Mouse (Mus musculus): ENCODE measurements around the gene Hist1h2ap. TPM values are rescaled to one million over a fixed set of nuclear protein-coding genes. Genes with fewer than 3 reads are reported as not detected.
"Not testable (repeated sequence)": the region's sequence is repeated elsewhere in the genome, so short reads cannot be mapped to it uniquely, and the experiment has no call there.

Hist1h2ap gene
- polyA plus RNA-seq, 1 experiment from 2014 or later, result 432 TPM

DNA sequence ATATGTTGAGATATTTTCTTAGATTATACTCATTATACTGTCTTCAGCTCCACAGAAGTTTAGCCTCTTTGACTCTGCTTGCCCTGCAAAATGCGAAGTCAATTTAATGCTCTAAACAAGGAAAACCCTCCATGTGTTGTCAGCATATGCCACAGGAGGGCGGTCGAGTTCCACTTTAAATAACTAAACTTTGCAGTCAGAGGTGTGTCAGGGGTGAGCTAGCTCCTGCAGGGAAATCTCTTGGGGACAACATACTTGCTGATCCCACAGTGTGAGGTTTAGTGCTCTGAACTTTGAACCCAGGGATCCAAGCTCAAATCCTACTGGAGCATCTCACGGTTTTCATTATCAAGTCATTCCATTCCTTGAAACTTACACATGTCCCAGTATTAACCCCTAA is 7.2 kb upstream of the Hist1h2ap start:
- not testable (repeated sequence) for H3K4me1 ChIP-seq; H3K27ac ChIP-seq; H3K4me3 ChIP-seq; H3K9me3 ChIP-seq; H3K36me3 ChIP-seq (replicated peaks); H3K9ac ChIP-seq; H3K4me2 ChIP-seq; H3K27me3 ChIP-seq (replicated peaks)
- peak; percentile 73 for ATAC-seq (replicated peaks)
- WGBS, result no CpG with 5 or more reads among the region's 4 CpGs

- H3K9ac ChIP-seq; H3K27me3 ChIP-seq (replicated peaks); H3K36me3 ChIP-seq (replicated peaks); H3K9me3 ChIP-seq; H3K4me1 ChIP-seq: not testable (repeated sequence)
- ATAC-seq (replicated peaks), result peak; percentile 86
- Histone ChIP-seq H3K4me2 (peak within 1 kb of the TSS; percentile 43), H3K4me3 (peak within 1 kb of the TSS; percentile 25), H3K27ac (peak within 1 kb of the TSS; percentile 67)
- WGBS, result 0% methylated on average over 31 of the region's 58 CpGs
These were observed 1.6 kb downstream of the Hist1h2ap start, which contains the start of gene Hist1h4n for GRCm38 (mm10) chr13:21831418-21832394. TSS of gene Hist1h4n (minus strand) at chr13:21832196.

DNA sequence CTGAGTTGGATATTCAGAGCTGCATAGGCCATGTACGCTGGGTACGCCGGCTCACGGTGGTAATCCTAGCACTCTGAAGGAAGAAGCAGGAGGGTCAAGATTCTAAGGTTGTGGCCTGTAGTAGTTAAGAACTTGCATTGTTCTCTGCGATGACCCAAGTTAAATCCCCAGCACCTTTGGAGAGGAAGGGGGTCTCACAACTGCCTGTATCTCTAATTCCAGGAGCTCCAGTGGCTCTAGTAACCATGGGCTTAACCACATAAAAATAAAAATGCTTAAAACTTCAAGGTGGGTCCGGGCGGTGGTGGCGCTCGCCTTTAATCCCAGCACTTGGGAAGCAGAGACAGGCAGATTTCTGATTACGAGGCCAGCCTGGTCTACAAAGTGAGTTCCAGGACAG is 3.0 kb downstream of the Hist1h2ap start:
- Histone ChIP-seq H3K4me3 (no peak overlapping the region), H3K27me3 (replicated peaks) (no peaks in the 10 kb centered on the region), H3K4me2 (no peak overlapping the region), H3K36me3 (replicated peaks) (no peaks in the 10 kb centered on the region), H3K9ac (no peak overlapping the region), H3K4me1 (no peaks in the 10 kb centered on the region), H3K9me3 (no peaks in the 10 kb centered on the region), H3K27ac (no peak overlapping the region)
- ATAC-seq (replicated peaks), result no peak
- 83% methylated on average over 10 of the region's 10 CpGs for WGBS

DNA sequence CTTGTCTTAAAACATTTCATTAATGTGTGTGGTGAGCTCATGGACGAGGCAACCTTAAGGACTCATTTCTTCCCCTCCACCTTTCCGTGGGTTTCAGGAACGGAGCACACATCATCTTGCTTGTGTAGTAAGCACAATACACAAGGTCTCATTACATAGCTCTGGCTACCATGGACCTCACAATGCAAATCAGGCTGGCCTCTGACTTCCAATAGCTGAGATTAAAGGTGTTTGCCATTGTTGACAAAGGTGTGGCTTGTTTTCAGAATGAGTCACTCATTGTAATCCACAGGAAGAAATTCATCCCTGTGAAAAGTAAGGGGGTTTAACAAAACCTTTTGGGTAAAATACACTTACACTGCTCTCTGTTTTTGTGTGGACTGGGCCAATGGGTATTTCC is 4.8 kb downstream of the Hist1h2ap start:
- 86% methylated on average over 3 of the region's 3 CpGs for WGBS
- Histone ChIP-seq H3K4me3 (no peak overlapping the region), H3K9me3 (no peaks in the 10 kb centered on the region), H3K4me1 (no peaks in the 10 kb centered on the region), H3K36me3 (replicated peaks) (no peaks in the 10 kb centered on the region), H3K4me2 (no peak overlapping the region), H3K27ac (no peak overlapping the region), H3K27me3 (replicated peaks) (no peaks in the 10 kb centered on the region), H3K9ac (no peak overlapping the region)
- no peak for ATAC-seq (replicated peaks)

GRCm38 (mm10) chr13:21820082-21820890 is 13.0 kb downstream of the Hist1h2ap start:
- 61% methylated on average over 7 of the region's 16 CpGs for WGBS
- not testable (repeated sequence) for H3K4me1 ChIP-seq; ATAC-seq (replicated peaks); H3K27ac ChIP-seq; H3K36me3 ChIP-seq (replicated peaks); H3K4me3 ChIP-seq; H3K9me3 ChIP-seq; H3K4me2 ChIP-seq; H3K9ac ChIP-seq; H3K27me3 ChIP-seq (replicated peaks)

DNA sequence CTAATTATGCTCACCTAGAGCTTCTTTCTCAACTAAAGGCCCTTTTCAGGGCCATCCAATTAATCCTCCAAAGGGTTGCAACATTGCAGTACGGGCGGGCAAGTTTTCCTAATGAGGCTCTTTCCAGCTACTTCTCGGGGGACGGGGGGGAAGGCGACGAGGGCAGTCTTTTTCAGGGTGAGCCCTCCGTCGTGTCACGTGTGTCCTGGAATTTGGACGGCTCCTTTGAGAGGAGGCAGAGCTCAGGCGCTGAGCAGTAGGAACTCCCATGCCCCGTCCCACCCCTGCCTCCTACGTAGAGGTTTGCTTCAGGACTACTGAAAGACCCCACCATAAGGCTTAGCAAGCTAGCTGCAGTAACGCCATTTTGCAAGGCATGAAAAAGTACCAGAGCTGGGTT is 21.2 kb downstream of the Hist1h2ap start:
- not testable (repeated sequence) for H3K27me3 ChIP-seq (replicated peaks); H3K9ac ChIP-seq; H3K27ac ChIP-seq; H3K36me3 ChIP-seq (replicated peaks); H3K9me3 ChIP-seq; H3K4me1 ChIP-seq
- peak; percentile 38; the same call in 1 of the 2 replicates for ATAC-seq (replicated peaks)
- Histone ChIP-seq H3K4me3 (peak overlapping the region; percentile 15; the same call in 1 of the 2 replicates), H3K4me2 (peak overlapping the region; percentile 44)
- WGBS, result 0% methylated on average over 14 of the region's 14 CpGs

GRCm38 (mm10) chr13:21811539-21811938 is 21.8 kb downstream of the Hist1h2ap start, which contains the start of gene Hist1h4m:
TSS of gene Hist1h4m (plus strand) at chr13:21811746.
- H3K9me3 ChIP-seq; H3K27ac ChIP-seq; H3K36me3 ChIP-seq (replicated peaks); H3K27me3 ChIP-seq (replicated peaks); H3K4me1 ChIP-seq; H3K9ac ChIP-seq: not testable (repeated sequence)
- H3K4me2 ChIP-seq, result peak within 1 kb of the TSS; percentile 44
- WGBS, result no CpG with 5 or more reads among the region's 24 CpGs
- peak within 1 kb of the TSS; percentile 15; the same call in 1 of the 2 replicates for H3K4me3 ChIP-seq
- ATAC-seq (replicated peaks), result peak; percentile 65

DNA sequence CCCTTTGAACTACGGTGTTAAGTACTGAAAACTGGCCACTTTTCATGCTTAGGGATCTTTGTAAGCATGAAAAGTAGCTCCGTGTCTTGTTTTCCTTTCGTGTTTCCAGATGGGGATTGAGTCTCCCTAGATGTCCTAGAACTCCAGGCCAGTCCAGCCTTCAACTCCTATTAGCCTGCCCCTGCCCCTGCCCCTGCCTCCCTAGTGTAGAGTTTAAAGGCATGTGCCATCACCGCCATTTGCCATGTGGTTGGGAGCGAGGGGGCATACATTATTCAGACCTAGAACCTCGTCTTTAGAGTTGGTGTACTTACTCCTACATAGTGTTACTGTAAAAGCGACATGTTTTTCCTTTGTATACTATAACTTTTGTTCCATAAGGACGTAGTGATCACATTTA is 22.2 kb downstream of the Hist1h2ap start:
- H3K9ac ChIP-seq; H3K27ac ChIP-seq; H3K4me2 ChIP-seq; H3K36me3 ChIP-seq (replicated peaks); H3K4me3 ChIP-seq; H3K4me1 ChIP-seq; H3K27me3 ChIP-seq (replicated peaks); H3K9me3 ChIP-seq: not testable (repeated sequence)
- WGBS, result no CpG with 5 or more reads among the region's 8 CpGs
- peak; percentile 37 for ATAC-seq (replicated peaks)

GRCm38 (mm10) chr13:21810073-21810472 is 23.2 kb downstream of the Hist1h2ap start, which contains the start of the genes Hist1h2bq and Hist1h2ao:
TSS of gene Hist1h2bq (minus strand) at chr13:21810197.
TSS of gene Hist1h2ao (plus strand) at chr13:21810465.
- peak; percentile 98 for ATAC-seq (replicated peaks)
- not testable (repeated sequence) for H3K9ac ChIP-seq; H3K4me1 ChIP-seq; H3K36me3 ChIP-seq (replicated peaks); H3K27ac ChIP-seq; H3K4me2 ChIP-seq; H3K4me3 ChIP-seq; H3K9me3 ChIP-seq; H3K27me3 ChIP-seq (replicated peaks)
- no CpG with 5 or more reads among the region's 23 CpGs for WGBS

- not testable (repeated sequence) for H3K4me2 ChIP-seq; H3K4me1 ChIP-seq; H3K36me3 ChIP-seq (replicated peaks); H3K27me3 ChIP-seq (replicated peaks); H3K4me3 ChIP-seq; H3K9me3 ChIP-seq; H3K9ac ChIP-seq; H3K27ac ChIP-seq
- ATAC-seq (replicated peaks), result peak; percentile 79
- WGBS, result no CpG with 5 or more reads among the region's 4 CpGs
These were observed 30.2 kb downstream of the Hist1h2ap start for GRCm38 (mm10) chr13:21803058-21803457.

DNA sequence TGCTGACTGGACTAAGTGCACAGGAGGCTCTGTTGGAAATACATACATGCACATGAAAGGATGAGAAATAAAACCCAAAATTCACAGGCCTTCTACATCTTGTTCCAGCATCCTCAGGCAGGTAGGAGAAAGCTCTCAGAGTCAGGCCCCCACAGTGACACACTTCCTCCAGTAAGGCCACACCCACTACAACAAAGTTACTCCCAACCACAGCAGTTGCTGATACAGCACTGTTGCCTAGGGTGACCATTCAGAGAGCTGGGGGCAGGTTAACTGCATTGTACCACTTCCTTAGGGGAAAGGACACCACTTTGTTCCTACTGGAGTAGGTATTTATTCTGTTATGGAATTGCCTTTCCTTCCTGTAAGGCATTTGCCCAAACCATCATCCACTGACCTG is 36.1 kb downstream of the Hist1h2ap start:
- H3K4me3 ChIP-seq; H3K4me2 ChIP-seq; H3K27ac ChIP-seq; ATAC-seq (replicated peaks); H3K27me3 ChIP-seq (replicated peaks); H3K9ac ChIP-seq; H3K36me3 ChIP-seq (replicated peaks); H3K4me1 ChIP-seq; H3K9me3 ChIP-seq: not testable (repeated sequence)

DNA sequence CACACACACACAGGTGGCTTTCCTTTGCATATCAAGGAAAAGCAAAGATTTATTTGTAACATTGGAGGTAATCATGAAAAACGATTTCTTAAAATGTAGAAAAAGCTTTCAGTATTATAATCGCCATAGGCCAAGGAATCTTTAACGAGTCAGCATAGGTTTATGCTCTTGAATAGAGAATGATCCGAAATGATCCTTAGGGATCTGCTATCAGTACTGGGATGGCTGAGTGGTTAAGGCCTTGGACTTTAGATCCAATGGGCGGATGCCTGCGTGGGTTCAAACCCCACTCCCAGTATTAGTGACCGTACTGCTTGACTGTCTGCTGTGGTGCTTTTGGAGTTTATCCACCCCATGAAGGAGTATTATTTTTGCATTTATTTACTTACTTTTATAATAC is 37.7 kb downstream of the Hist1h2ap start:
- 91% methylated on average over 7 of the region's 7 CpGs for WGBS
- Histone ChIP-seq H3K9ac (no peak overlapping the region), H3K4me1 (no peaks in the 10 kb centered on the region; the same call in 1 of the 2 replicates), H3K4me3 (no peak overlapping the region), H3K9me3 (no peaks in the 10 kb centered on the region), H3K4me2 (no peak overlapping the region), H3K36me3 (replicated peaks) (no peaks in the 10 kb centered on the region), H3K27ac (no peak overlapping the region), H3K27me3 (replicated peaks) (0 out of 2 replicates have a peak, but pooled peaks cover 2% of the 10 kb centered on the region)
- no peak for ATAC-seq (replicated peaks)

All from midbrain, embryonic 15.5 days (tissue).